Mouse (Mus musculus): ENCODE measurements around the gene Tapt1.

DNA sequence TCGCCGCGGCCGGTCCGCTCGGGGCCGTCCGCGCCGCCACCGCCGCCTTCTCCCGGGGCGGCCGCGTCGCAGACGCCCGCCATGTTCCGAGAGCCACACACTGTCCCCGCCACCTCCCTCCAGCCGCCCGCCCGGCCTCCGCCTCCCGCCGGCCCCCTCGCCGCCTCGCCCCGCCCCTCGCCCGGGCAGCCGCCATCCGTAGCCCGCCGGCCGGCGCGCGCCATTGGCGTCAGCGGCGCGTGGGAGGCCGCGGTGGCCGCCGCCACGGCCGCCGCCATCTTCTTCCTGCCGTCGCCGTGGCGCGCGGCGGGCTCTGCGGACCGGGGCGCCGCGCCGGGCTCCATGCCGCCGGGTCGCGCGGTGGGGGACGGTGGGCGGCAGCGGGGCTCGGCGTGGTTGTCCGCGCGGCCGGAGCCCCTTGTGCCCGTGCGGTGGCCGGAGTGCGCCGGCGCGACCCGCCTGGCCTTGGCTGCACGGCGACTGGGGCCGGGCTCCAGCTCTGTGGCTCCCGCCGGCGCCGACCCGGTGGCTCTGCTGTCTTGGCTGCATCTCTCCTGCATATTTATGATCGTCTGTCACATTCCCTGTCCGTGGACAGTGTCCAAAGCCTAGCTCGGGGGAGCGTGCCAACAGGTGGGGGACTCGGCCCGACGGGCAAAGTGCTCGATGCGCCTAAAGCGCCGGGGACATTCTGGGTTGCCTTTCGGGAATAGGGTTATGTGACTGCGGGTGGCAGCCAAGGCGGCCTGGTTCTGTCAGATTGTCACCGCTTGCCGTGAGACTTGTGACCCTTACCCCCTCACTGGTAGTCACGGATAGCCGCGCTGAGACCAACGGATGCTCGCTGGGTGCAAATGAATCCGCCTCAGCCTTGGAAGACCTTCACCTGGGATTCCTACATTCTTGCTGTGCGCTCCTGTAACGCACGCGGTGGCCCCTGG, at the start of gene Tapt1:
- TF ChIP-seq POLR2A (IDR thresholded peaks at IDR 0.05; ENCODE audit: borderline replicate concordance, extremely low read depth, low read depth, low read length) (0 out of 2 replicates have a peak, but pooled peaks have one; percentile 7), CTCF (IDR thresholded peaks at IDR 0.05; ENCODE audit: insufficient read depth, low read length) (no peak)

Data from lung, adult 2 months (tissue).